Mouse (Mus musculus) 416B (cell line): ENCODE measurements around the gene Engase.
A peak's percentile ranks its signal among the peaks of the same experiment; 100 is the strongest.

Experiments
- DNase-seq: peaks from one replicate; pipeline ENCODE4 v3.0.0; 2011; ENCODE audit warnings: low read depth

The Engase gene

DNA sequence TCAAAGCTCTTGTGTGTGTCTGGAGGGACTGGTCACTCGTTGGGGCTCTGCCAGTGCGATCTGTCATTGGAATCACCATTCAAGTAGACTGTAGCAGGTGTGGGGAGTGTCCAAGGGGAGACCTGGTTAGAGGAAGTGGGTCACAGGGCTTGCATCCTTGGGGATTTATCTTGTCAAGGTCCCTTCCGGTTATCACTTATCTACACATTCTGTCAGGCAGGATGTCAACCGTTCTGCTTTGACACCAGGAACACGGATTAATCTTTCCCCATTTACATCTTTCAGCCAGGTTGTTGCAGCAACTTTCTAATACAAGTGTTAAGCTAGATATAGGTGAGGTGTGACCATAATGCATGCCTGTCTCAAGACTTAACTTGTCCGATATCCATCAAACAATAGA, 20.8 kb upstream of the Engase start:
- no peak for DNase-seq

DNA sequence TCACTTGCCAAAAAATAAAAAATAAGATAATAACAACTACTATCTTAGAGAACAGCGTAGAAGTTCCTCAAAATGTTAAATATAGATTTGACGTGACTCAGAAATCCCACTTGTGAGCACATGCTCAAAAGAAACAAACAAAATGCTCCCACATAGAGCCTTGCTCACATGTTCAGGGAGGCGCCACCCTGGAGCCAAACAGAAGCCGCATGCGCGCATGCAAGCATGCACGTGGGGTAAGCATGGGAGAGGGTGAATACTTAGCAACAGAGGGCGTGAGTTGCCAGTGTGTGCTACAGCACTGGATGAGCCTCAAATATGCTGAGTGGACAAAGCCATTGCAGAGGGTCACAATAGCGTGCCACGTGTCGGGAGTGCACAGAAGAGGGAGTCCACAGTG, 19.7 kb upstream of the Engase start:
- DNase-seq, result peak; percentile 21

DNA sequence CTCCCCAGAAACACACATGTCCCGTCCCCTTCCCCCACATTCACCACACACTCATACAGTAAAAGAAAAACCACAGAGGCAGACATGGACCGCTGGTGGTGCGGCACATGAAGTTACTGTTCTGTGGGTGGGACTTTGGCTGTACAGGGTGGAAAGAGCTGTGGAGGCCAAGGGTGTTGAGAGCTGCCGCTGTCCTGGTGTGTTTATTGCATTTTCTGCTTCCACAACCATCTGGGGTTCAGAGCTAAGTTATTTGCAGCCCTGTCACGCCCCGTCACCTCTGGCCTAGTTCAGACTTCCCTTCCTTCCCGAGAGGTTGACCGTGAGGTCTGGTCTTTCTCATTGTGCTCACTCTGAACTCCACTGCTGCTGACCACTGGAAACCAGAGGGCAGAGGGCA, 17.6 kb upstream of the Engase start:
- peak; percentile 53 for DNase-seq

DNA sequence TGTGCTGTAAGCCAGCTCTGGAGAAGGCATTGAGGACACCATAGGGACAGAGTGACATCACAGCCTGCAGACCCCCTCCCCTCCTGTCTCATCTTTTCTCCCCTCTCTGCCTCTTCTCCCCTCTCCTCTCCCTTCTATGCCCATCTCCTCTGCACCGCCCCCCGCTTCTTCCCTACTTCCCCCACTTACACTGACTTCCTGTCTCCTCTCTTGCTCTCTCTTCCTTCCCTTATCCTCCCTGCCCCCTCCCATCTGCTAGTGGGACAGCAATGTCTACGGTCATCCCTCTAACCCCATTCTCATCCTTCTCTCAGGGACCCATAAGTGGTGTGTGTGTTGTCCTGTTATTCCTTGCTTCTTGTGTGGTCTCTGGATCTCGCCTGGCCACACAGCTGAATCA, 17.1 kb upstream of the Engase start:
- no peak for DNase-seq

DNA sequence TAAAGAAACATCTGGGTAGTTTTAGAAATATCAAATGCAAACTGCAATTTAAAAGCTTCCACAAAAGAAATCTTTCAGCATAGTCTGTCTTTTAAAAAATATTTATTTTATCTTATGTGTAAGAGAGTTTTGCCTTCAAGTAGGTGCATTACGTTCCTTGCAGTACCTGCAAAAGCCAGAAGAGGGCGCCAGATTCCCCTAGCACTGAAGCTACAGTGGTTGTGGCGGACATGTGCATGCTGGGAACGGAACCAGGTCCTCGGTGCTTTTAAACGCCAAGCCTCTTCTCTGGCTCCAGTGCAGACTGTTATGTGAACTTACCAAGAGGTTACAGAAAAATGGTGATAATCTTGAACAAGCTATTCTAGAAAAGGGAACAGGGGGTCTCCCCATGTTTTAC, 16.3 kb upstream of the Engase start:
- DNase-seq, result peak; percentile 50

DNA sequence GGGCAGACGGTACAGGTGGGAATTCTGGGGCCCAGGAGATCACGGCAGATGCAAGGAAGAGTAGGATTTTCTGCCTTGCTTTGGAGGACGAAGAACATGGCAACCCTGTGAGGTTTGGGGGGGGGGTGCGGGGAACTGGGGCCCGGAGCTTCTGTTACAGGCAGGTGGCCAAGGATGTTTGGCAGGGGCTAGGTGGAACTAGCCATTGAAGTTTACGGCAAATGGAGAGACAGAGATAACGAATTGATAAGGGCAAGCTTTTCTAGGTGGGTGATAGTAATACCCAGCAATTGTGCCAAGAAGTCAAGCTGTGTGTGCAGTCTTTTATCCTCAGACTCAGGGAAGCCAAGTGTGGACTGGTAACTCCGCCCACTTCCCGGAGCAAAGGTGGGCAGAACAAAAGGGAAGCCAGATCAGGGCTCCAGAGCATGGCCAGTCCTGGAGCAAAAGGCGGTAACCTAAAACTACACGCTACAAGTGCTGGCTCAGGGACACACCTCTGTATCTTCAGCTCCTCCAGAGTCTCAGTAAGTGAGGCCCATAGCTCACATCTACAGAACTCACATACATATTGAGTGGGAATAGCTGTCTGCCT, 9.1 kb upstream of the Engase start:
- no peak for DNase-seq

DNA sequence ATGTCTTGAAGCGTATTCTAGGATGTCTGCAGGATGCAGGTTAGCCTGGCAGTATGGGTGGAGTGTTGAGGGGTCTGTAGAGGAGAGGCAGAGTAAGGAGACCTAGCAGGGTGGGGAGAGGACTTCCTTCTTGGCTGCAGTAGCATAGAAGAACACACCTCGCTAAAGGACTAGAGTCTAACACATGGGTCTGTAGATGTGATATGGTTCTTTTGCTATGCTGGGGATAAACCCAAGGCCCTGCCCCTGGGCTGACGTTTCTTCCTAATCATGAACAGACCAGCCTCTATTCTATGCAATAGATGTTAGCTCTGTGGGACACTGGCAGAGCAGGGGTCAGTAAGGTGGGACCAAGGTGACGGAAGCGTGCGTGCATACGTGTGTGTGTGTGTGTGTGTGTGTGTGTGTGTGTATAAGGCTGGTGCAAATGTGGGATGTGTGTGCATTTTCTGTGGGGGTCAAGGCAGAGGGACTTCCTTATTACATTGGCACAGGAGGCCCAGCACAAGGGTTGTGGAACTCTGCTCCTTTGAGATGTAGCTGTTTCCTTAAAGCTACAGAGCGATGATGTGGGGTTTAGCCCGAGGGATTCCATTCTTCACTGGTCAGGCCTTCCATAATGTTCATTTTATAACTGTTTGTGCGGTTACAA, 7.0 kb upstream of the Engase start:
- DNase-seq, result no peak

DNA sequence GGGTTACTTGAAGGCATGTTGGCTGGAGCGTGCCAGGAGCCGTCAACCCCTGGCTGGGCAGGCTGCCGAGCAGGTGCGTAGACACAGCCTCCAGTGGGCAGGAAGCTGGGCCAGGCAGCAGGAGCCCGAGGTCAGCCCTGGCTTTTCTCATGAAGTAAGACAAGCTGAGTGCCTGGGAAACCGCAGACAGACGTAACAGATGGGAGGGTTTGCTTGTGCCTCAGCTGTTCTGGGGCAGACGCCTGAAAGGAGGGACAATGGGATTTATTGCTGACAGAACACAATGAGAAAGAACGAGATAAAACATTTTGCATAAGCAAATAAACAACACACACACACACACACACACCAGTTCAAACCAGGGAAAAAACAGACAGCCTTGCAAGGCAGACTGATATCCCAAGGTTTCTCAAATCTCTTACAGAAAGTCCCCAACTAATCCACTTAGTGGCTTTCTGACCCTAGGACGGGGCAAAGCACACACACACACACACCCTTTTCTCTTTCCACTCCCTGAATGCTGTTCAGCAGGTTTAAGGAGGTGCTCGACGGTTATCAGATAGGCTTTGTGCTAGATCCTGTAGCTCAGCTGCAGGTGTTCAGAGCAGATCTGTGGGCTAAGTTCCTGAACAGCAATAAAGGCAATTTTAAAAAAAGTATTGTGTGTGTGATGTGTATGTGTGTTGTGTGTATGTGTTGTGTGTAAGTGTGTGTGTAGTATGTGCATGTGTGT, 6.2 kb upstream of the Engase start:
- DNase-seq, result no peak

DNA sequence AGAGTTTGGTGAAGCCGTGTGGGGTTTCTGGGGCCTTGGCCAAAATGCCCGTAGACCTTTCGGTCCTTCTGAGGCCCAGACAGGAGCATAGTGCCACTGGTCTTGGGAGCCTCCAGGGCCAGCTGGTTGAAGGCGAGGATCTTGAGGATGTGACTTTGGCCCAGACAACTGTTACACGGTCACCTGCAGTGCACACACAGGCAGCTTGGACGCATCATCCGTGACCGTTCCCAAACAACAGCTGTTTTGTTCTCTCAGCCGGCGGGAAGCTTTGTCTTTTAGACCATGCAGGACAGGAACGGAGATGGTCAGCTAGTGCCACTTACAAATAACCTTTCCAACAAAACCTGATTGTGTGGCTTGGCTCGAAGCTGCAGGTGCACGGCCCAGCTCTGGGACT, 5.0 kb upstream of the Engase start:
- DNase-seq, result no peak

DNA sequence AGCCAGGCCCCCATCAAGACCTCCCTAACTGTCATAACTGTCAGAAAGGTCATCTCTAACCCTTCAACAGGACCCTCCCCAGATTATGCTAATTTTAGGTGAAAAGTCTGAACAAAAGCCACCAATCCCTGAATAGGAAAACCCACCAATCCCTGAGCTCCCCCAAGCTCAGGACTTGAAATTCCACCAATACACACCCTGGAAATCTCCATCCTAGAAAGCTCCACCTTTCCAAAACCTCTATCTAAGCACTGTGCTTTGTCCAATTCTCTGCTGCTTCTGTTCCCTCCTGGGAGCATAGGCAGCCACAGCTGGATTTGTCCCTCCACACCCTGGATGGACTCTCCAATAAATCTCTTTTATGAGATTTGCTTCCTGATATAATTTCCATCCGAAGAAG, 3.5 kb upstream of the Engase start:
- DNase-seq, result no peak

DNA sequence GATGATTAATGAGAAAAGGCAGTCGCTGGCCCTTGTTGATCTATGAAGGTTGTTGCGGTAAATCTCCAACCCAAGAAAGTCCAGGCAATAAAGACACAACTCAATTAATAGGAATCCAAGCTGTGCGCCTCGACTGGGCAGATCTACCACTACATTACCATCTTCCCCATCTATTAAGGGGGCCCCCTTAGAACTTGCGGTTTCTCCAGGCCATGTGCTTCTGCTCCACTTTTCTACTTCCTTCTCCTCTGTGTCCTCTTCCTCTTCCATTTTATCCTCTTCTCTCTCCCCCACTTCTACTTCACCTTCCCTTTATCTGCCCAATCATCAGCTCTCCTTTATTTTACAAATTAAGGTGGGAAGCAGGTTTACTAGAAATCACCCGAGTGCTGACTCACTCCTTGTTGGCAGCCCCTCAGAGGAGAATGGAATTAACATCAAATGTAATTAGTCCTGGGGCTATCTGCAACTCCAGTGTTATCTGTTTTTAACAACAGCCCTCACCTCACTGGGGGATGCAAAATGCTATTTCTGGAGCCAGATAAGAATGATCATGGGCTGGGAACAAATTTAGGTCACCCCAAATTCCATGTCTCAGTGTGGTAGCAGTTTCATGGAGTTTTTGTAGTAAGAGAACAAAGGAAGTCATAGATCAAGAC, 2.7 kb upstream of the Engase start:
- no peak for DNase-seq

DNA sequence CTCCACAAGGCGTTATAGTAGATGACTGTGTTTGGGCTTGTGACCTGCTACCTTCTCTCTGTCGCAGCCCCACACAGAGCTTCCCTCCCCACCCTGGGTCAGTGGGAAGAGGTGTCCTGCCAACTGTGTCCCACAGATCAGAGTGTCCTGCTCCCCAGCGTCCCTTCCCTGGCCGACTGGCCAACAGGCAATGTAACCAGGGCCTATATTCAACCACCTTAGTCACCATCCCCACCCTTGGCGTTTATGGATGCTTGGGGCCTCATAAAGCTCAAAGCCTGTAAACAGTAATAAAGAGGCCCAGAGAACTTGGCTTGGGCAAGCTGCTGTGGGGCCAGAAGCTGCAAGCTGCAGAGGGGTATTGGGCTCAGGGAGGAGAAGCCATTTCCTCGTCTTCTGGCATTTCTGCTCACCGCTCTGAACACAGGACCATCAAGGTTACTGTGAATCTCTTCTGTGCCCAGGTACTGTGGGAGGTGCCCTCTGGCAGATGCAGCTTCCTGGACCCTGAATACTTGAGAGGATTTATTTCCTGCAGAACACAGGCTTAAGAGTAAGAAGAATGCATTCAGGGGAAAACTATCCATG, 1.0 kb upstream of the Engase start:
- no peak for DNase-seq

DNA sequence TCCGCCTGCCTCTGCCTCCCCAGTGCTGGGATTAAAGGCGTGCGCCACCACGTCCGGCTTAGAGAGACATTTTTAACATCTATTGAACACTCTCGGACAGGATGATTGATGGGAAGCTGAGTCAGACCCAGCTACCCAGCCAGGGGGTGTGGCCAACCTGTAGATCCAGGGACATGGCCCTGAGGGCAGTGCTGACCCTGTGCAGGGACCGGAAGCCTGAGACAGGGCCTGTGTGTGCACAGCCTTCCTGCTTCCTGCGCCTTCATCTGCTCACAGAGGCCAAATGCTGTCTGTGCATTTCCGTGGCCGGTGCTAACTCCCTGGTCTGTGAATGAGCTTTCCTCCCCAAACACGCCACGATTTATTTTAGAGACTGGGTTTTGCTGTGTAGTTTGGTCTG, 3.1 kb downstream of the Engase start:
- DNase-seq, result peak; percentile 54

DNA sequence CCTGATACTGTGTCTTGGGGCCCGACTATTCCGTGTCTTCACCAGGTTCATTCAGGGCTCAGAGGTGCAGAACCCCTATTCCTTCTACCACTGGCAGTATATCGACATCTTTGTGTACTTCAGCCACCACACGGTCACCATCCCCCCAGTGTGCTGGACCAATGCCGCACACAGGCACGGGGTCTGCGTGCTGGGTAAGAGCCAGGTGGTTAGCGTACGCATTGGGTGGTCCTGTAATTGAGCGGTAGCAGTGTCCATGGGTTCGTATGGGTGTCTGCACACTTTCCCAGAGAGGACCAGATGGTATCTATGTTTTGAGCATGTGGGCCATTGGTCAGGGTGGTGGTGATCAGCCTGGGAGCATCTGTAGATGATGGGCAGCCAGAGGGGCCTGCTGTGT, 4.6 kb downstream of the Engase start:
- no peak for DNase-seq

DNA sequence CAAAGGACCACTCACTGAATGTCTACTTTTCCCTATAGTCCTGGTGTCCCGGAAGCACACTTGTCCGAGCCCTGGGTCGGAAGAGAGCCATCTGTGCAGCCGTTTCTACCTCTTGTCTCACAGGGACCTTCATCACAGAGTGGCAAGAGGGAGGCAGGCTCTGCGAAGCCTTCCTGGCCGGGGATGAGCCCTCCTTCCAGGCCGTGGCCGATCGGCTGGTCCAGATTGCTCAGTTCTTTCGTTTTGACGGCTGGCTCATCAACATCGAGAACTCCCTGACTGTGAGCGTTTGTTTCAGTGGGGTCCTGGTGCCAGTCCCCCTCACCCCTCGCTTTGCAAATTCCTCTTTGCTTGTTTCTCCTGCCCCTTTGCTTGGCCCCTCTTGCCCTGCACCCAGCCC, 5.1 kb downstream of the Engase start:
- DNase-seq, result no peak

DNA sequence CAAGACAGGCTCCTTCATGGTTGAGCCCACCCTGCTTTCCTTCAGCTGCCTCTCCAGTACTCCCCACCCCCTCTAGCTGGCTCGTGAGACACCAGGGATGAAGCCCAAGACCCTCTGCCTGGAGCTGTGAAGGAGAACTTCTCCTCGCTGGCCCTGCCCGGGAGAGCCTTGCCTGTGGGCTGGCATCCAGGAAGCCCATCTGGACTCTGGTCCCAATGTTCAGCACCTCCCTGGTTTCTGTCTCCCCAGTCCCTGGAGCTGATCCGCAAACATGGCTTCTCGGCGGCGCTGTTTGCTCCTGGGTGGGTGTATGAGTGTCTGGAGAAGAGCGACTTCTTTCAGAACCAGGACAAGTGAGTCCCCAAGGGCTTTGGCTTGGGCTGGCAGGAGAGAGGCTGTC, 7.5 kb downstream of the Engase start:
- no peak for DNase-seq

DNA sequence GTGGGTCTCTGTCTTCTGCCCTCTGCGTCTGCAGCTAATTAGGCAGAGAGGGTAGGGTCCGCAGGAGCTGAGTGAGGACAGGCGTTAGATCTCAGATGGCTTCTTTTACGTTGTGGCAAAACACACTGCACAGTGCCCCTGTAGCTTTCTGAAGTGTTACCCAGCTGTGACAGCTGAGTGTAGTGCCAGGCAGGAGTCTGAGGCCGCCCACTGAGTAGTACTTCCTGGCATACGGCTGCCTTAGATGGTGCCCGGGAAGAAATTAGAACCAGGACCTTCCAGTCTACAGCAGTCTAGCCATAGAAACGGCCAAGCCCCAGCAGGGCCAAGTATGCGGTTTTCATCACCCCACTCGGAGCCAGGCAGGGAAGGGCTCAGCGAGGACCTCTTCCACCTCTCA, 8.7 kb downstream of the Engase start:
- DNase-seq, result no peak

DNA sequence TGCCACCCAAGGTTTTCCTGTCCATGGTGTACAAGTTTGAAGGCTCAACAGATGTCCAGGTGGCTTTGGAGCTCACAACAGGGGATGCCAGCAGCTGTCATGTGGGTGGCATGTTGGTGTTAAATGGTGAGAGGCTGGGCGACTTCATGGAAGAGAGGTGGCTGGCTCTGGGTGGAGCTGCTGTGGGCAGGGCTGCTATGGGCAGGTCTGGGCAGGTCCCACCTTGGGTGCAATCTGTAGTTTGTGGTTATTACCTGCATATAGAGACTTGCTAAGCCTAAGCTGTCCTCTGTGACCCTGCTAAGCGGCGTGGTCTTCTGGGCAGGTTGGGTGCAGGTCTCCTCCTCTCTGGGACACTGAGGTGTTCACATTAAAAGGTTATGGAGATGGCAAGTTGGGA, 9.2 kb downstream of the Engase start:
- DNase-seq, result no peak

DNA sequence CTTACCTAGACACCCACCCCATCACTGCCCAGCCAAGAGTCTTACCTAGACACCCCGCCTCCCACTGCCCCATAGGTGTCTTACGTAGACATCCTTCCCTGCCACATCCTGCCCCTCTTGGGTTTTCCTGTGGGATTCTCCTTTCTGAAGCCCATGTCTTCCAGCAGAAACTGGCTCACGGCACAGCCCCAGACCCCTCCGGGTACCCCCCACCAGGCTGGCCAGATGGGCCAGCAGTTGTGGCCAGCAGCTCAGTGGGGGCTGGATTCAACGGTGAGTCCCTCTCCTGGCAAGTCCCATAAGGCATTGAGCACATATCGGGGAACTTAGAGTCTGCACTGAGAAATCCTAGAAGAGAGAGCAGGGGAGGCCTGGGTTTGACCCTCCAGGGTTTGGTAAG, 9.7 kb downstream of the Engase start:
- DNase-seq, result no peak

DNA sequence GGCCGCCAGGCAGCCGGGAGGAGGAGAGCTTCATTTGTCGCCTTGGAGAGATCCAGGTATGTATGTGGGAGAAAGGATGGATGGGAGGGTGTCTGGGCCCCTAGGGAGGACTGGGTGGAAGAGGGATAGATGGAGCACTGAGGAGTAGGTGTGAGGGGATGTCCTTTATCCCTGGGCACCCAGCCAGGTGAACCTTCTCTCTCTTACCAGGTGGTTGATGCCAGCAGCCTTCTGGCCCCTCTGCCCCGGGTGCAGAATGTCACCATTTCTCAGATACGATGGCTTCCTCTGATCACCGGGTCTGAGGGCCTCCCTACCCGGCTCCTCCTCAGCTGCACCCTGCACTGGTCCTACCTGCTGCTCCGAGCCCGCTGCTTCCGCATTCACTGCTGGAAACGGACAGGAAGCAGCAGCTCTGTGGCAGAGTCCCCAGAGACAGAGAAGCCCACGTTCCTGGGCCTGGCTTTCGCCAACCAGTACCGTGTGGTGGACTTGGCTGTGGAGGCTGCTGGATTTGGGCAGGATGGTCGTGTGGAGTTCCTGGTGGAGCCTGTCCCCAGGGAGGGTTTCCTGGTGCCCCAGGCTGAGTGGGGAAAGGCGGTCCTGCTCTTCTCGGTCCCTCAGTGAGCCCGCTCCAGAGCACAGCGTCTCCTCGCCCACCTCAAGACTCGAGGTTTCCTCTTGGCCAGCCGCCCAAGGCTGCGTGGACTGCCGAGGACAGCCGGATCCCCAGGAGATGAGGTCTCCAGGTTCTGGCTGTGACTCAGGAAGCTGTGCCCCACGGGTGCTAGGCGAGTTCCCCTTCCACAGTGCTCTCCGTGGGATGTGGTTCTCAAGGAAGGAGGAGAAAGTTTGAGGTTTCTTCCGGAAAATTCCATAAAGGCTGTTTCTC, 10.5 kb downstream of the Engase start:
- DNase-seq, result no peak

DNA sequence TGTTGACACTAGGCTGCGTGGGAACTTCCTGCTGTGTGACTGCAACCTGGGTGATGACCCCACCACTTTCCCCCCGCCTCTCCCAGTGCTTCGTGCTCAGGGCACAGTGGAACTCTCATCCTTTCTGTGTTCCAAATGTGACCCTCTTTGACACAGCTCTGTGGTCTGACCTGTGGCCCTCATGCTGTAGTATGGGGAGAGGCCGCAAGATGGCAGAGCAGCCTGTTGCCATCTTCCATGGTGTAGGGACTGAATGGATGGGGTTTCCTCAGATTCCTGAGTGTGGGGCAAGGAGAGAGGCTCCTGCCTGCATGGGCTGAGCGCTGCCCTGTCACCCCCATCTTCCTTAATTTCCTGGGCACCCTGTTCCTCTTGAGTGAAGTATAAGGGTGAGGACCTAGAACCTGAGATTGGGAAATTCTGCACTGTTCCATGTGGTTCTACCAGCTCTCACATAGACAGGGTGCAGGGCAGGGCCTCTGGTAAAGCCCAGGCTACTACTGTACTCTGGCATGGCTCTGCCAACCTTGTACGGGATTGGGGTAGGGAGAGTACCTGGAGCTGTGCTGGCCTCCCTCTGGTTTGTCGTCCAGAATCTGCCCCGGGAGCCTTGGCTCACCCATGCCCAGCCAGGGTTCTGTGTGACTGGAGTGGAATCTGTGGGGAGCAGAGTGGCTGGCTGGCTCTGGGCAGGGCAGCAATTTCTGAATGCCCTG, 11.7 kb downstream of the Engase start:
- DNase-seq, result no peak
